Mouse (Mus musculus) ovary, postnatal 36 days (tissue): Measurements from ENCODE around the gene Slc51a.

Experiments
- DNase-seq: peaks from one replicate; pipeline ENCODE4 v3.0.0; 2022; ENCODE audit warnings: low spot score, mixed read lengths

Gene Slc51a

DNA sequence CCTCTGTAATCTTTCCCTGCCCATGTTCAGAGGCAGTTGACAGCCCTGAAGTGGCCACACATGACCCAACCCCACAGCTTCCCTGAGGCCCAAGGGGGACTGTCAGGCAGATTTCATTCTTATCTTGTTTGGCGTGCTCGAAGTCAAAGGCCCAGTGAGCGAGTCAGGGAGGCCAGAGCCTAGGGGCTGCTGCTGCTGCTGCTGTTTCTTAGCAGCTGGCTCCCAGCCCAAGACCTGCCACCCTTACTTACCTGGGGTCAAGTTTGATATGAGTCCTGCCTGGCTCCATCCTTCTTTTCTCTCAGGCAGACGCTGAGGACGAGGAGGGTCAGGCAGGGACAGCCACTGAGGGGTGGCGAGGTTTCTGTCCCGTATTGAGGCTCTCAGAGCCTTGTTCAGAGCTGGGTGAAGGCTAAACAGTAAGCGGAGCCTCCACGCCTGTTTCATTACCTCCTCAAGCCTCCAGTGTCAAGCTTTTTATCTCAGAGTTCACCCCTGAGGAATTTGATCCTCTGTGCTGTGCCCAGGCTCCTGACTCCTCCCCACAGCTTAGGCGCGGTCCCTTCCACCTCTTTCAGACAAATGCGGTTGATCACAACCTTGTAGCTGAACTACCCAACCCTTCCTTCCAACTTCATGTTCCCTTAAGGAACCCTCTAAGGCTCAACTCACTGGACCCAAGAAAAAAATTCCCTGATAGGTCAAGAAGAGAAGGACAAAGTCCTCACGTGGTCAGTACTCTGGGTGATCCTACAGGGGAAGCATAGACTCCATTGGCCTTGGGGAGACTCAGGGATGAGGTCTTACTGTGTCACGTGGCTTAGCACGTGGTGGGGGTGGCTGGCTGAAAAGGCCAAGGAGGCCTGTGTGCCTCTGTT lies at the start of gene Slc51a:
Slc51a (minus strand) TSS at position 646 of the 878 bp plus-strand sequence.
- DNase-seq, result no peak

DNA sequence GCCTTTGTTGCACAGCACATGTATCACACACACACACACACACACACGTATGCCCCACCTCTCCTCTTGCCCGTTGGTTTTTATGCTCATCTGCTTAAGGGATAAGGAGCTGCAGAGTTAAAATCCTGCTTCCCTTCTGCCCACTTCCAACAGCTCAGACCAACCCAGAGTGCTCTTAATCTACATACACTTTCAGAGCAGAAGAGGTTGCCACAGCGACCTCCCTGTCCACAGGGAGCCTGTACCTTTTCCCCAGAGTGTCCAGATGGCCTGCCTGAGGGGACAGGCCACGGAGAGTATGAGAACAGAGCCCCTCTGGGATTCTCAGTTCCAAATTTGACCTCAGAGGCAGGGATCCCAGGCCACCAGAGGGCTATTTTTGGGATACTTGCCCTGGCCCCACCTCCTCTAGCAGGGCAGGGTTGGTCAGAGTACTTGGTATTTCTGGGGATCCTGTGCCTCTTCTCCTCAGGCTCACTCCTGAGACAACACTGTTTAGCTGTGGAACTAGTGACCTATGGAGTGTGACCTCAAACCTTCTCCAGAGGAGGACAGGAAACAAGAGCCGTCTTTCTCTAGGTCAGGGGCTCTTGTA lies 47.6 kb upstream of the Slc51a start:
- DNase-seq, result no peak

DNA sequence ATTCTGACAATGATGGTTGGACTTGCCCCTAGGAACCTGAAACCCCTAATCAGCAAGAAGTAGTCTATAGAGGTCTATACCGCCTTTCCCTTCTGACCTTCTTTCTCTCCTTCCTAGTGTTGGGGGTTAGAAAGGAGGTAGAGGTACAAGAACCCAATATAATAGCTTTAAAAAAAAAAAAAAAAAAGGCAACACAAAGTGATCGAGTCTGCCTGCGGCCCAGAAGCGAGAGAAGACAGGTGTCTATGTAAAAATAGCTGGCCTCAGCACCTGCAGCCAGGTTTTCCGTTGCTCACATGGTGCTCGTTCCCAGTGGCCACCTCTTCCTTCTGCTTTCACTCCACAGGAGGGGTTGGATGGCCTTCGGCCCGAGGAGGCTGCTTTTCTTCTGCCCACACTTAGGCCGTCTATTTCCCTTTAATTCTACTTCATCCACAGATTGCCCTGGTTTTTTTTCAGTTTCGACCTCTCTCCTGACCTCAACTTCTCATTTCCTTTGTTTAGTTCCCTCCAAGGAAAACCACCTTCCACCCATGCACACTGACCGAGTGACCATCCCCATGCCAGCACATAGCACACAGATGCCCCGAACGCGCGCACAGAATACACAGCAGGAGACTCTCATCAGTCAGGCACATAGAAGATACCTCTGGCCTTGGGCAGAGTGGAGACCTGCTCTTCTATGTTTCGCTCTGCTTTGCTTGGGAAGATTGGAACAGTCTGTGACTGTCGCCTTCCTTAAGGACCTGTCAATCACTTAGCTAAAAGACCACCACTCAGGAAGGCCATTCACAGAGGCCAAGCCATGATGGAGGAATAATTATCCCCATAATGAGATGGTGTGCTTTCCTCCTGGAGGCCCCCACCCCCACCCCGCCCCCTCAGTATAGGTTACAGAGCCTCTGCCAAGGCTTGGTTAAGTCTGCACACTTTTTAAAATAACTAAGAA lies 45.5 kb upstream of the Slc51a start:
- DNase-seq, result no peak

DNA sequence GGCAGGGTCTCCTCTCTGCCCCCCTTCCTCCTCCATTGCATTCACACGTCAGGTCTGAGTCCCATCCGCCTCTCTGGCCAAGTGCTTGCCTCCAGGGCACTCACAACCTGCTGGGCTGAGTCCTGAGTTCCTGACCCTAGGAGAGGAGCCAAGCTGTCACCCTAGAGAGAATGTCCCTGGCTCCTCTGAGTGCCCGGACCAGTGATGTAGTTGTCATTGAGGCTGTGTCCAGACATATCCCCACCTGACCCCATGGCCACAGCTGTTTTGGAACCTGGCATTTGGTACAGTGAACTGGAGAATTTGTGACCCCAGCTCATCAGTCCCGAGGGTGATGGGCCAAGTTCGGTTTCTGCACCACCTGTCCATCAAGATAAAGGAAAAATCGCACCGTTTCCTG lies 39.2 kb upstream of the Slc51a start:
- DNase-seq, result no peak

DNA sequence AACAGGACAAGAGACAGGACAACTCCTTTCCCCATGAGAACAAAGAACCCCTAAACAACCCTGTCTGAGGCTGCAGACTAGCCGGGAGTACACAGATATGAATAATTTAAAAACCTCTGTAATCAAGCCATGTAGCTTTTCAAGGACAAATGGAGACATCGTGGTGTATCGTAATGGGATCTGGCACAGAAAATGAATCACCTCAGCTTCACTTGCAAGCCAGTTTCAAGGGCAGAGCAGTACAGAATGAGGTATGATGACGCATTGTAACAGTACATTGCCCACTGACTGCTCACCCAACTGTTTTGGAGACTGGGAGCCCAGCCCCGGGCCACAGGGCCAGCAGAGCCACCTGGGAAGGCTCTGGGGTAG lies 36.6 kb upstream of the Slc51a start:
- no peak for DNase-seq

DNA sequence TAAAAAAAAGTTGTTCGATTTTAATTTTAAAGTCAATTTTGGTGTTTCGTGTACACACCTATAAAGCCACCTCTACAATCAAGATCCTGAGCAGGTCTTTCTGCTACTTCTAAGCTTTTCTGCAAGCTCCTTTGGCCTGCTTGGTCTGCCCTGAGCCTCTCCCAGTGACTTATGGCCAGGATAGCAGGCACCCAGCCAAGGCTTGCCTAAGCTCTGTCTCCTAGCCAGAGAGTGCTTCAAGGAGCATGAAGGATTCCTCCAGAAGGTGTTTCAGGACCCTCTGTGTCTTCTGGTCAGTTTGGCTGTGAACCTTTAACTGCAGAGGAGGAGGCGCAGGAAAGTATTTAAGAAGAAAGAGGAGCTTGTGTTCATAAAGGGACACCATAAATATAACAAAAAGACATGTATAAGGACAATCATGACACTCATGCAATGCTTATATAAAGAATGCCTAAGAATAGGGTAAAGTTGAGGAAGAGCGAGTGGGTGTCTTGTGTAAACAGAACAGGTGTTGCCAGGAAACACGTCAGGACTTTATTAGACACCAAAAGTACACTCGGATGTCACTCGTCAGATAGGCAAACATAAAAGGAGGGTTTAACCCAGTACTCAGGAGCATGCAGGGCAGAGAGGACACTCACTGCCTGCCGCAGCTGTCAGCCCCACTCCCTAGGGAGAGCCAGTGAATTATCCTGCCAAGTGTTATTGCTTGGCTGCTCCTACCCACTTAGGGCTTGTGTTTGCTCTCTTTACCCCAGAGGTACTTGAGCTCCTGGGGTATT lies 36.0 kb upstream of the Slc51a start:
- peak; percentile 53 for DNase-seq

DNA sequence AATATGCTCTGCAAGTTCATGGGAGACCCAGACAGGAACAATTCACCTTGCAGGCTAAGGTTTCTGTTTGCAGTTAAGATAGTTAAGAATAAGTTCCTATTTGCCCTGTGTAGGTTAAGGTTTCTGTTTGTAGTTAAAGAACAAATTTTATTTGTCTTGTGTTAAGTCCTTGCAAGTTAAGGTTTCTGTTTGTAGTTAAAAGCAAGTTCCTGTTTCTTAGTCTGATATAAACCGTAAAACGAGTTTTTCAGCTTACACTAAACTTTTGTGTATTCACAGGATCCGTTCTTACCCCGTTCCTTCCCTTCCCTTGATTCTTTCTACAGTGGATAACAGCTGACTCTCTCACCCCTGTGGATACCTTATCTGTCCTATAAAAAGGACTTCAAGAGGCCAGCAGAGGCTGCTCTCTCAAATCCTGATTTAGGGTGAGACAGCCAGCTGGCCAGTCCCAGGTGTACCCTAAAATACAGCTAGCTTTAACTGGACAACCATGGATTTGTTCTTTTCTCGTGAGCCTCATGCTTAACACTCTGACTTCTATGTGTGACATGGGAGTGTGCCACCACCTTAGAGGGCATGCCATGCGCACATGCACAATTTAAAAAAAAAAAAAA lies 35.0 kb upstream of the Slc51a start:
- no peak for DNase-seq

DNA sequence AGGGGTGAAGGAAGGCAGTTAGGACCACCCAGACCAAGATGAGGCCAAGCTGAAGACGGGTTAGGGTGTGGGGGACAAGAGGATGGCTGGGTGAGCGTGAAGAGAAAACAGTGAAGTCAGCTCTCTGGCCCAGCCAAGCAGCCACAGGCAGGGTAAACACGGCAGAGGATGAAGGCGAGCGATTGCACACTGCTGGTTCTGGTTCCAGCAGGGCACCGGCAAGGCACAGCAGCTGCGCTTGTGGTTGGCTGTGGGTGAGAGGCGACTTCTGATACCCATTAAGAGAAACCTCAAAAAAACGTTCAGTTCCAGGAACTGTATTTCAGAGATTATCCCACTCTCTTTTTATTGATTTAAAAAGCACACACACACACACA lies 32.7 kb upstream of the Slc51a start:
- DNase-seq, result no peak

DNA sequence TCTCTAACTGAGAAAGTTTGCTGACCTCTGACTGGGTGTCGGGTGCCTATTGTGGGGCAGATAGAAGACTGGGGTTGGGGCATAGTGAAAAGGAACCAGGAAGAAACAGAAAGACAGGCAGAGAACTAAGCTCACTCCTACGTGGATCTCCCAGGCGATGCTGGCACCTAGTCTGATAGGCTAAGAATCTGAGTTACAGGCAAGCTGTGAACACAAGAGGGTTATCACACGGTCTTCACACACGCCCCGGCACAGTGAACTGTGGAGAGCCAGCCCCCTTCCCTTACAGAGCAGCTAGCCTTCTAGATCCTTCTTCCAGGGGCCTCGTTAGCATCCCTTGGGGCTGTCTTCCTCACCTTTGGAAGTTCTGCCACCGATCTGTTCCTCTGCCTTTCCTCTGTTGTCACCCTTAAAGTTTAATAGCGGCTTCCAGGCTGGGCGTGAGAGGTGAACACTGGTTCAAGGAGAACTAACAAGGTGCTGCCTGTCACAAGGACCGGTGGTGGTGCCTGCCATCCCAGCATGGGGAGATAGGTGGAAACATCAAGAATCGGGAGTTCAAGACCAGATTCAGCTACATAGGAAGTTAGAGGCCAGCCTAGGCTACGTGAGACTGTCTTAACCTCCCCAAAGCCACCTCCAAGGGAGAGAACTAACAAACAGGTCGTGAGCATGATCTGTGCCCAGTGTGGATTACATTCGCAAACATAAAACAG lies 32.1 kb upstream of the Slc51a start:
- DNase-seq, result no peak

DNA sequence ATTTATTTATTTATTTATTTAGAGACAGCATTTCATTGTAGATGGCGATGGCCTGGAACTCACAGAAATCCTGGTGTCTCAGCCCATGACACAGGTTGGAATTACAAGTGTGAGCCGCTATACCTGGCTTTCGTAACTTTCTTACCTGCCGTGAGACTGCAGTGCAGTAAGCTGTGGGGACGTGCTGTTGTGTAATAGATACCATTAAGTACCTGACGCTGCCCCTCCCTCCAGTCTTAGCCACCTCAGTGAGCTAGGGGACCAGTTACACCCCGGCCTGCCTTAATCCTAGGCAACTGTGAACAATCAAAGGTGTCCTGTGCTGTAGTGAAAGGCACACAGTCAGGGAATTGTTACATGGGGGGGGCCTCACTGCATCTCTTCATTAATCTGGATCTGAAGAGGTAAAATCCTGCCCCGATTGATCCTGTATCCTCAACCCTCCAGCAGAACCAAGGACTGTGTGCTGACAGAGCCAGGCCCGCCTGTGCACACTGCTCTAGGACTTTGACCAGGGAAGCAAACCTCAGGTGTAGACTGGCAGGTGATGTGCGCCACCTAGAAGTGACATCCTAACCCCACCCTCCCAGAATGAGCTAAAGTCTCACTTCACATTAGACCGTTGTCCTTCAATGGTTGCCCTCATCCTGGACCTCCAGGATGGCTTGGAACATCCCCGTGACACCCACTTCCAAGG lies 30.3 kb upstream of the Slc51a start:
- no peak for DNase-seq

DNA sequence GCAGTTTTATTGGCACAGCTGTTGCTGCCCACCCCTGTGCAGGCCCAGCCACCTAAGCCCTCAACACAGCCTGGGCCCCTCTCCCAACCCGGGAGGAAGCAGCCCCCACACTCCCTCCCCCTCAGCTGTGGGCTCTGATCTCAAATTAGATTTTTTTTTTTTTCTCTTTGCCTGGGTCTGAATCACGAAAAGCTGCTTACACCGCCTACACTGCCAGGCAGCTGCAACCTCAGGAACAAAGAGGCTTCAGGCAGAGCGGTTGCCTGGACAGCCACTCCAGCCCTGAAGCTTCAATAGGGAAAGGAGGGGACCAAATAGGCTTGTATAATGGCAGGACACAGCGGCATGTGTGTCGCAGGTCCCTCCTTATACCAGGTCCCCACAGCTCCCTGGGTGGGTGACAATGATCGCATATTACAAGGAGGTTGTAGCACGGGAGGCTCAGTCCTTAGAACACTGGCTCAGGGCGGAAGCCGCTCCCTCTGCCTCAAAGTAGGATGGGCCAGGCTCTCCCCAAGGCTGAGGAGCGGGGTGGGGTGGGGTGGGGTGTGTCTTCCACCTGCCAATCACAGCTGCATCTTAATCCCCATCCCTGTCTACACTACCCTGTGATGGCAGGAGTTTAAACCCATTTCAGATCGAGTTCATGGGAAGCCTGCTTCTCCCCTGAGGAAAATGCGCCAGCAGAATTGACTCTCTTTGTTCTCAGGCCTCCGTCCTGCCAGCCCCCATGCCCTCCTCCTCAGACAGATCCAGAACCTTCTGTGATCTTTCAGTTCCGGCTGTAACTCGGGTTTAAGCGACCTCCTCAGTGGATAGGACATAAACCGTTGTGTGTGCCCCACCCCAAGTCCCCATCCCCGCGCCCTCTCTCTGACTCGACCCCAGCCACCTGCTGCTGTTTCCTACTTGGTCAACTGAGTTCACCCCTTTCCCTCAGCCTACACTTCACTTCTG lies 28.6 kb upstream of the Slc51a start:
- no peak for DNase-seq

DNA sequence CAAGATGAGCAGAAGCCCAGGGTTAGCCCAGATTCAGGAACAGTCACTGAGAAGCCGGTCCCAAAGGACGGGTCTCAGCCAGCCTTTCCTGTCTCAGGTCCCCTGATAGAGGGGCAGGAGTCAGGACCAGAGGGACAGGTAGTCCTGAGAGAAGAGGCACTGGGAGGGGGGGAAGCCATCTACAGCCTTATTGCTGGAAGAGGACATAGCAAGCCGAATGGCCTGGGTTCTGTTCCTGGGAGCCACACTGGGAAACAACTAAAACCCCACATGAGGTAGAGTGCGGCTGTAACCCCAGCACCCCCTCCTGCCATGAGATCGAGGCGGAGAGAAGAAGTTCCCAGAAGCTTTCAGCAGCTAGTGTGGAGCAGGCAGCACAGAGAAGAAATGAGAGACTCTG lies 26.3 kb upstream of the Slc51a start:
- no peak for DNase-seq

DNA sequence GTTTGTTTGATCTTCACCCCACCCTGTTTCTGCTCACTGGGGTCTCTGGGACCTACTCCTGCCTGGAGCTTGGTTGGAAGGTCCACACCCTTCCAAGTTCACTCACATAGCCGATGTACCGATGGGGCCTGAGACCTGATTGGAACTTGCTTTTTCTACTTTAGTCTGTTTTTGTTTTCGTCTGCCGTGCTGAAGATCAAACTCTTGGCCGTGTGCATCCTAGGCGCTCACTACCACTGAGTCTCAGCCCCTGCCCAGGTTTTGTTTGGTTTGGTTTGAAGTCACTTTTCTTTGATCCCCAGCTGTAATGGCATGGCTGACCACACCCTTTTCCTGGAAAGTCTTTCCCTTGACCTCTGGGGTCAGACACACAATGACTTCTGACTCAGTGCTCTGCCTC lies 25.7 kb upstream of the Slc51a start:
- DNase-seq, result no peak

DNA sequence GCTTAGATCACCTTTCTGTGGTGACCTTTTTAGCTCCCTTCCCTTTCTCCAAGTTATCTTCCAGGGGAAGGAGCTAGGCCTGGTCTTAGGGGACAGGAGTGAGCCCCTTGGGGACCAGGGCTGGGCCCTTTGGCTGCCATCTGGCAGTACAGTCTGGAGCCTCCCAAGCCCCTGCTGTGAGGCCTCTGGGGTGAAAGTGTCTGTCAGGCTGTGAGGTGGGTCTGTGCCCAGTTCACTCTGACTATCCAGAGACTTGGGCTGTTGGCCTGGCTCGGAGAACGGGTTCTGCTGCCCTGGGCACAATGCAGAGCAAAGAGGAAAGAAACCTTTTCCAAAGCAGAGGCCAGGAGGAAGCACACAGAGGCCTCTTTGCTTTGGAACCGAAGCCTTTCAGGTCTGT lies 25.2 kb upstream of the Slc51a start:
- DNase-seq, result no peak

DNA sequence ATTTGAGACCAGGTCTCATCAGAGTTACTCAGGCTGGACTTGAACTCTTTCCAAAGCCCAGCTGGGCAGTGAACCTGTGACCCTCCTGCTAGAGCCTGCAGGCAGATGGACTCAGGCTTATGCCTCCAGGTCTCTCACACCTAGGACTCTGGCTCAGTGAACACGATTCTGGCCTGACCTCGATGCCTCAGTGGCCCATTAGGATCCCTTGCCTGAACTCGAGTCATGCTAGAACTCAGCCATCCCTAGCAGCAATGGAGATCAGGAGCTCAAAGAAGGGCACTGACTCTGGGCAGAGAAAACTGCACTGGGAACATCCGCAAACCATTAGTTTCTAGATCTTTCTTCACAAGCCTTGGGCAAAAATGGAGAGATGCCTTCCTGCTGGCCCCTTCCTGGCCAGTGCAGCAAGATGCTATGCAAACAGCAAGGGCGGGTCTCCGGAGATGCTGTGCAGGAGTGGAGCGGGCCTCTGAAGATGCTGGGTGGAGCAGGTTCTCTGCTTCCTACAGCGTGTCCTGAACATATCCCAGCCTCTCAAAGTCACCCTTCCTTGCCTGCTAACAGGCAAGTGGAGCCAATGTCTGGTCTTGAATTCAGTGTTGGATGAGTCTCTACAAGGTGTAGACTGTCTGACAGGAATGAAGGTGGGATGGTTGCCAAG lies 24.3 kb upstream of the Slc51a start:
- no peak for DNase-seq

DNA sequence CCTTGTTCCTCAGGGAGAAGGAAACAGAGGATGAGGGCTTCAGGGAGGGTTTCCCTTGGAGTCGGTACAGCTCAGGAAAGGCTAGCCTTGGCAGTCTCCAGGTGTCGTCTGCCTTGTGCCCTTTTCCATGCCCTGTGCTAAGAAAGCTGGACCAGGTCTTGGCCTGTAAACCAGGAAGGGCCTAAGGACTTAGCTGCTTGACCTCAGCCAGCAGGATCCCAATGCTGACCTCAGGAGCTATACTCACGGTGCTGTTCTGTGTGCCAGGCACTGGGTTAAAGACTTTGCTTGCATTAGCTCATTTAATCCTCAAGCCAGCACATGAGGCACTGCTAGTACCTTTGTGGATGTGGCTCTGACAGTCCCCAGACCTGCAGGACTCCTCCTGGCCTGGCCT lies 23.7 kb upstream of the Slc51a start:
- no peak for DNase-seq

DNA sequence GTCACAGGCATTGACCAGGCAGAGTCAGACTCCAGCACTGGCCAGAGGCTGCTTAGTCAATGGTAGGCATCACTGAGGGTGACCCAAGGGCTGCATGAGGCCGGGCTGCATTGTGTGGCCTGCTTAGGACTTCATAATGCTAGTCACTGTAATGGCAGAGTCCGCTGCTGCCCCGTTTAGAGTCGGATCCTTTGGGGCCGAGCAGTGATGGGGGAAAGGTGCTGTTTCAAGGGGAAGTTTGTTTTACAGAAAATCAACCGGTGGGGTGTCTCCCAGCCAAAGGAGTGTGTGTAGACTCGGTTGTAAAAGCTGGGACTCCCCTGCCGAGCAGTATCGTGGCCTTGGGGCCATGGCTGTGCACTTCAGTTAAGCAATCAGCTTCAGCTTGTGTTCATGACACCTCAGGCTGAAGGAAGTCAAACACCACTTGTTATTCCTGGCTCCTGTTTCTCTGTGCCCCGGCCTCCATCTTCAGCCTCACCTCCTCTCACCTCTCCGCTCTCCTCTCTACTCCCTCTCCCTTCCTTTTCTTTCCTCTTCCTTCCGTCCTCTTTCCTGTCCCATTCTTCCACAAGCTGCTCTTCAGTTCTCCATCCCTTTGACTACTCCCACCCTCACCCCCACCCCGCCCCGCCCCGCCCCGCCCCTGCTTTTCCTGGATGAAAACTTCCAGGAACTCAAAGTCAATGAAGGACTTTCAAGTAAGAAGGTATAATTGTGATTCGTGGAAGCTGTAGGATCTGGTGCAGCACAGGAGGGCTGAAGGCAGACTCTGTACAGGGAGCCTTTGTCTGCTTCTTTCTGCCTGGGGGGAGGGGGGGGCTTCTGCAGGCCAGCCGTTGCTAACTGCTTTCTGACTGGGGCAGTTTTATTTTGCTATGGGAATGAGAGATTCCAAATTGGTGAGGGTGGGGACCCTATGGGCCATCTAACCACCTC lies 23.0 kb upstream of the Slc51a start:
- no peak for DNase-seq
